Mouse (Mus musculus) adrenal gland, postnatal 25 days (tissue): ENCODE measurements around the gene Ap3b1. TPM values are rescaled to one million over a fixed set of nuclear protein-coding genes. Genes with fewer than 3 reads are reported as not detected.

Experiments
- DNase-seq: peaks from one replicate; pipeline ENCODE4 v3.0.0; 2021; ENCODE audit warnings: mixed read lengths
- total RNA-seq: library from RNA; stranded (reverse); gene quantifications from 2 replicates; pipeline ENCODE4 v1.2.3, GENCODE M21; 2021

Gene Ap3b1
- total RNA-seq, 1 experiment from 2014 or later: 45.0 TPM

DNA sequence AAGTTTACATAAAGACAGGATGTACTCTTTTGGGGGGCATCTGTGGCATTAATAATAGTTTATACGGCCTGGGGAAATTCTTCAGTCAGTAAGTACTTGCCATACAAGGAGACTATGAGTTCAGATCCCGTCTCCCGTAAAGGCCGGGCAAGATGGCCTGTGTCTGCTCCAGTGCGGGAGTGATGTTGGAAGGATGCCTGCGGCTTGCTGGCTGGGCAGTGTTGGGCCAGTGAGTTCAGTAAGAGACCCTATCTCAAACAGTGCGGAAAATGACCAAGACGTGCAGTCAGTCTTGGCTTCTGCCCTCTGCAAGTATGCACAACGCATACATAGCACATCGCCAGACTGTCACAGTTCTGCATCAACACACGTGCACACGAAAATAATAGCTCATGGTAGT, 95.4 kb downstream of the Ap3b1 start:
- no peak for DNase-seq

GRCm38 (mm10) chr13:94459143-94459542, 100.4 kb downstream of the Ap3b1 start:
- no peak for DNase-seq

DNA sequence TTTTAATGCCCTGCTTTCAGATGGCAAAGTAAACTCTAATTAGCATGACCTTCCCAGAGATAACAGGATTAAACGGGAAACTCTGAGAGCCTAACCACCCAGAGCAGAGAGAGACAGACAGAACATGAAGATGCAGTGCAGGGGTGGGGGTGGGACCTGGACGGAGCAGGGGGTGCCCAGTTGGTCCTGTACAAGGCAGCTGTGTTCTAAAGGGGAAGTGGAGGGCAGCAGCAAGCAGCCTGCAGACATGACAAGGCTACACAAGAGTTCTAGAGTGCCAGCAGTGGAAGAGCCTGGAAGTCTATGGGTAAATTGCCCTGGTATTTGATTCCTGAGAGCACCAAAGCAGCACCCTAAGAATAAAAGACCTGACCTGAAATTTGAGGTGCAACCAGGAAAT, 105.5 kb downstream of the Ap3b1 start:
- no peak for DNase-seq

GRCm38 (mm10) chr13:94468551-94468950, 109.8 kb downstream of the Ap3b1 start:
- DNase-seq: no peak

DNA sequence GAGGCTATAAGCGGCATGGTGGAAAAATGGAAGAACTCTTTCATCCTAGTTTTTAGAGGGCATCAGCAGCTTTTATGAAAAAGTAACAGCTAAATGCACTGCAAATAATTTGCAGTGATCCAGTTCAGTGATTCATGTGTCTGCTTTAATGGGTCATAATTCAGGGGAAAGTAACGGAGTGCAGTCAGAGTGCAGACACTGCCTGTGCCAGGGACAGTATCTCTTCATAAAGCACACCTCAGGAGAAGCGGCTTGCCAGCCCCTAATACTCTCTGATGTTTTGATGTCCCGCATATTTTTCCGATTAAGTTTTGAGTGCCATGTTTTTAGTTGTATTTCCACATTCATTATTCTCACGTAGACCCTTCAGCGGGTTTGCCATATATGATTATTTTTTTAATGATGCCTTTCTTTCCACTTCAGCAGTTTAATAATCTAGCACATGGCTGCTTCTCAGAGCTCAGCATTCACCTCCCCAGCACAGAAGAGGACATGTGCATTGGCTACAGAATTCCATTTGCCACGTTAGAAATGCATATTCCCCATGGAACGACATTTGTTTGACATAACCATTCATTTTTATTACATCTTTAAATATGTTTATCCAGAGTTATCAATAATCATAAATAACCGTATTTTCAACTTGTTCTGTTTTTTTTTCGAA, 112.4 kb downstream of the Ap3b1 start:
- no peak for DNase-seq

DNA sequence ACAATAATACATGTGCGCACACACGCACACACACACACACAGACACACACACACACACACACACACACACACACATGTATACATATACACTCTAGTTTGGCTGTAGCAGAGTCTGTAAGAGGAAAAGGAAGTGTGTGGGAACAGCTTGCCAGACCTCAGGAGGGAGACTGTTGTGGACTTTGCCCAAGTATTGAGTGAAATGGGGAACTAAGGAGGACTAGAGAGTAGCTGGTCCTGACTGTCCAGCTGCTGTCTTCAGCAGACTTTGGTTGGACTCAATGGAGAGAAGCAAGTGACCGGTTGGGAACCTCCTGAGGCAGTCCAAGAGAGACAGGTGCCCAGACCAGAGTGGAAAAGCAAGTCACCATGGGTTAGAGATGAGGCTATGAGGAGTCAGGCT, 117.4 kb downstream of the Ap3b1 start:
- DNase-seq: no peak

DNA sequence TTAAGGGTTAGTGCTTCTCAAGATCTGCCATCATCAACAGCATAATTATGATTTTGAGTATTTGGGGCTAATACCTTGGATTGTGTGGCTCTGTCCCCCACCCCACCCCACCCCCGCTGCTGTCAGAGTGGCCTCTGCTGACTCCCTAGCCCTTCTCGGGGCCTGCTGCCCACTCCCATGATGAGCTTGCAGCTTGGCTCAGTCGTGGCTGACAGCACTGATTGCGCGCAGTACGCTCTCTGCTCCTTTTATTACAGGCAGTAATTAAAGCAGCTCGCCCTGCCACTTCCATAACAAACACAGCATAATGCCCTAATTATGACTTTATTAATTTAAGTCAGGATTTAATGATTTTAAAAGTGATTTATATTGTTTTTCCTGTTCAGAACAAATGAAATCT, 121.5 kb downstream of the Ap3b1 start:
- DNase-seq: no peak

DNA sequence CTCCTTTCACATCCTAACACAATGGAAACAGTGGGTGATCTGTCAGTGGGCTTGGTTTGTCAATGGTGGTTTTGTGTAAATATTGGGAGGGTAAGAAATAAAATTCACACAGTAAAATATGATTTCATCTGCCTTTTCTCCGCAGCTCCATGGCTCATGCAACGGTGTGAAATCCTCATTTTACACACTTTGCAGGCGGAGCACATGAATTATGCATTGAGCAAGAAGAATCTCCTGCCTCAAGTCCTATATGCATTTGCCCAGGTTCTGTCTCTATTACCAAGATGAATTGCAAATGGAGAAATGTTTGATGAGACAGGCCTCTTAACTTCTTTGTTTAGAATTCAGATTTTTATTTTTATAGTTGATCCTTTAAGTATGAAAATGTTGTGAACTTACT, 131.9 kb downstream of the Ap3b1 start:
- no peak for DNase-seq

- no peak for DNase-seq
These were observed 132.4 kb downstream of the Ap3b1 start for GRCm38 (mm10) chr13:94491159-94491558.

DNA sequence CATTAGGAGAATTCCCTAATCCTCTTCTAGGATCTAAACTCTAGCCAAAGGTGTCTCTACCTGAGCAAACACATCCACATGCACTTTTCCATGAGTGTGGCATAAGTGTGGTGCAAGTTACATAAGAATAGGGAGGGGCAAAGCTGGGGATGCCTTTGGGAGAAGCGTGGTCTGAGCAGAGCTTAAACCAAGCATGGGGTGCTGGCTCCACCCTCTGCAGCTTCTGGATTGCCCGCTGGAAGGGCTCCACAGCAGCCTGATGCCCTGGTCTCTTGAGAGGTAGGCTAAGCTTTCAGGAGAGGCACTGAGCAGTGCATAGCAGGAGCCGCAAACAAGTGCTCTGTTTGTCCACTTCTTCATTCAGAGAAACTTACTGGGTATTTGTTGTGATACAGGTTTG, 138.8 kb downstream of the Ap3b1 start:
- DNase-seq: no peak

DNA sequence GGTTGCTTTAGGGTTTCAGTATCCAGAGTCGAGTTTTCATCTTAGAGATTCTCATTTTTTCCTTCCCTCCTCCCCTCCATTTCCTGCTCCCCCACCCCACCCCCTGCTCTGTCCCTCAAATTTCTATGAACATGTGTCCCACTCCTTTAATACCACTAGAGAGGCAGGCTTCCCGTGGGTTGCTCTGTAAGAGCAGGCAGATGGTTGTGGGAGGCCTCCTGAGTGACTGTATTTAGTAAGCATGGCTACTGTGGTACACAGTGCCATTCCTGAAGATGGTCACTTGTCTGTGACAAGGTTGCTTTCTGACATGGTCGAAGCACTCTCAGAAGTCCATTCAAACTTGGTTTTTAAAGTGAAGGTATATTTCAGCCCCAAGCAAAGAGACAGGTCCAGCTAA, 147.7 kb downstream of the Ap3b1 start:
- DNase-seq: no peak

DNA sequence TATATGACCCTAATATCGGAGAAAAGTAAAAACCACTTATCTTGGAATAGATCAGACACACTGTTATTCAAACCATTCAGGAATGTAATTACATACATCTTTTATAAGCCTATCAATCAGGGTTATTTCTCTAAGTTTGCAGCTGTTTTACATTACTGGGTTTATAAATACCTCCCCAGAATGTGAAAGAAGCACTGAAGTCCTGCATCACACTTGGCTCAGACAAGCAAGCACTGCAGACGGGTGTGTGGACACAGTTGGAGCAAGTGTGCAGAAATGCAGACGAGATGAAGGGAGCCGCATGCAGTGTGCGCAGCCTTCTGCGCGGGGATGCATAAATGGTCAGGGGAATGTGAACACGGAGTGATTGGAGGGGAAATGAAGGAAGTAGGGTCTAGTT, 149.6 kb downstream of the Ap3b1 start:
- DNase-seq: no peak

DNA sequence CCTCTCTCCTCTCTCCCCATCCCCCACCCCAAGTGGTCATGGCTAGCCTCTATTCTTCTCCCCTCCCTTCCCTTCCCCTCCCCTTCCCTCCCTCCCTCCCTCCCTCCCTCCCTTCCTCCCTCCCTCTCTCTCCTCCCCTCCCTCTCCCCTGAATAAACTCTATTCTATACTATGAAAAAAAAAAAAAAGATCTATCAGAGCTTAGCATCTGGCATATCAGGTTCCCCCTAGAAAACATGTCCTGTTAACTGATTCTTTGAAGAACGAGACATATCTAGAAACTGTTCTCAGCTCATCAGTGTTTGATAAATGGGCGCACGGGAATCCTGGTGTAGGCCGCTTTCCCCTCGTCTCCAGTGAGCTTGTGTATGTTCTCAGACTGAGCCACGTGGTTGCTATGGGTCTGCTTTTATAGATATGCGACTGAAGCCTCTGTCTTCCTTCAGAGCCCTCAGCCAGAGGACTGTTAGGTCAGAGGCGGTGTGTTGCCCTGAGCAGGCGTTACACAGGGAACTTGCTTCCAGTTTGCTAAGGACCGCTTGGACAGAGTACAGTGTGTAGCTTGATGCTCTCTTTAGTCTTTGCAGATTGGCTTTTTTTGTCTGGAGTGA, 154.5 kb downstream of the Ap3b1 start:
- DNase-seq: no peak

DNA sequence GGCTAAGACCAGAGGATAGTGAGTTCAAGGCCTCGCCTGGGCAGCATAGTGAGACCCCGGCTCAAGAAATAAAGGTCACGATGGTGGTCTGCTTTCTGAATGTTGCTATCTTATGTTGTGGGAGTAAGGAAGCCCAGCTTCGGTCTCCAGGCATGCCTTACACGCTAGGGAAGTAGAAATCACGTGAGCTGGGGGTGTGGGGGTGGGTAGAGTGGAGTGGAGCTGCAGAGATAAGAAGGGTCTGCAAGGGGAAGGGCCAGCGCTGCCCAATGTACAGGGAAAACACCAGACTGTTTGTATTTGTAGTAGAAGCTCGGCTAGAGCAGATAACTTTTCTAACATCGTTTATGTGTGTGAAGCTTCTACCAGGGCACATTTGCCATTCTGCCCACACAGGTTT, 155.1 kb downstream of the Ap3b1 start:
- DNase-seq: no peak

DNA sequence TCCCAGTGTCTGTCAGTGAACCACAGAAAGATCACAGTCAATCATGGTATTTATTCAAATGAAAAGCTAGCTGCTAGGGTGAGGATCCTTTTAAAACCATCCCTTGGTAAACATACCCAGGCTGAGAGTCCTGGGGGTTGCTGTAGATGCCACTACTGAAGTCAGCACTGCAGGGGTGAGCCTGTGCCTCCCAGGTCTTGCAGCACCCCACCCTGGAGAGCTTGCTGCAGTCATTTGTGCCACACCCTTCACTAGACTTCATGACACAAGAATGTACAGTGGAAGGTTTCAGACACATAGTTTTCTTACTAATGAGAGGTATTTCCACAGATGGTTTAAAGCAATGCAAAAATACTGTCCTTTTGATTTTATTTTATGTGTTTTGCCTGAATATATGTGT, 156.2 kb downstream of the Ap3b1 start:
- no peak for DNase-seq

GRCm38 (mm10) chr13:94516532-94516931, 157.8 kb downstream of the Ap3b1 start:
- DNase-seq: no peak

GRCm38 (mm10) chr13:94518176-94518575, 159.4 kb downstream of the Ap3b1 start:
- DNase-seq: no peak

- DNase-seq: no peak
These were observed 160.5 kb downstream of the Ap3b1 start for GRCm38 (mm10) chr13:94519276-94519675.

- DNase-seq: no peak
These were observed 164.5 kb downstream of the Ap3b1 start for GRCm38 (mm10) chr13:94523213-94523612.

- no peak for DNase-seq
These were observed 166.0 kb downstream of the Ap3b1 start for GRCm38 (mm10) chr13:94524669-94525238.

GRCm38 (mm10) chr13:94529138-94529537, 170.4 kb downstream of the Ap3b1 start:
- no peak for DNase-seq

GRCm38 (mm10) chr13:94533516-94533915, 174.8 kb downstream of the Ap3b1 start:
- DNase-seq: no peak

GRCm38 (mm10) chr13:94537336-94537735, 178.6 kb downstream of the Ap3b1 start:
- DNase-seq: no peak
